In genomic region chr5:123014753-123015701, GRCm38 (mm10) we compare ENCODE assay signal across 8 mouse cellular contexts. TPM values are rescaled to one million over a fixed set of nuclear protein-coding genes. Genes with fewer than 3 reads are reported as not detected.
DNase-seq lines count a peak whose midpoint lies in the region; ATAC-seq and TF ChIP-seq lines count a peak whose summit lies in the region.

Gene Orai1 (plus strand): TSS chr5:123015074.

- under 1% methylated on average over 81 of the region's 106 CpGs for WGBS in forebrain, embryonic 13.5 days
- under 1% methylated on average over 106 of the region's 106 CpGs for WGBS in large intestine, adult 2 months
- 2% methylated on average over 72 of the region's 106 CpGs for WGBS in liver, postnatal 0 days (ENCODE audit: insufficient replicate concordance)
- under 1% methylated on average over 55 of the region's 106 CpGs for WGBS in neural tube, embryonic 14.5 days

- no peaks in the 10 kb centered on the region for H3K9me3 ChIP-seq in ES-Bruce4 (replicated peaks; ENCODE audit: control insufficient read depth, insufficient read depth, low read length, poor library complexity, severe bottlenecking)
- no peaks in the 10 kb centered on the region for H3K9me3 ChIP-seq in forebrain, embryonic 13.5 days (replicated peaks)
- no peaks in the 10 kb centered on the region for H3K9me3 ChIP-seq in liver, postnatal 0 days (ENCODE audit: low read length)
- no peaks in the 10 kb centered on the region for H3K9me3 ChIP-seq in neural tube, embryonic 14.5 days (ENCODE audit: control insufficient read depth, low read length)

- H3K27me3 ChIP-seq in ES-Bruce4 (ENCODE audit: control insufficient read depth, insufficient read depth, low read length, poor library complexity, severe bottlenecking), result no peaks in the 10 kb centered on the region
- no peaks in the 10 kb centered on the region for H3K27me3 ChIP-seq in forebrain, embryonic 13.5 days
- H3K27me3 ChIP-seq in liver, postnatal 0 days (ENCODE audit: insufficient read depth, low read length), result no peaks in the 10 kb centered on the region
- no peaks in the 10 kb centered on the region for H3K27me3 ChIP-seq in neural tube, embryonic 14.5 days (ENCODE audit: control insufficient read depth, insufficient read depth, low read length)

- peak within 1 kb of the TSS; percentile 68 for H3K27ac ChIP-seq in ES-Bruce4 (ENCODE audit: insufficient read depth, low read length)
- peak within 1 kb of the TSS; percentile 92 for H3K27ac ChIP-seq in forebrain, embryonic 13.5 days
- peak within 1 kb of the TSS; percentile 94 for H3K27ac ChIP-seq in liver, postnatal 0 days (ENCODE audit: low read depth)
- H3K27ac ChIP-seq in neural tube, embryonic 14.5 days (ENCODE audit: low read depth, low read length), result peak within 1 kb of the TSS; percentile 91

- TF ChIP-seq POLR2A in ES-Bruce4 (IDR thresholded peaks at IDR 0.05; ENCODE audit: insufficient read depth, low read length), result peak; percentile 69

- peak; percentile 99 for DNase-seq in heart, postnatal 10 days
- DNase-seq in large intestine, adult 2 months (ENCODE audit: low read depth, low spot score), result peak; percentile 77
- DNase-seq in liver, postnatal 0 days, result peak; percentile 100
- DNase-seq in testis, postnatal 10 days (ENCODE audit: low spot score), result peak; percentile 99

- 0 out of 2 replicates have a peak, but pooled peaks have one; percentile 14 for TF ChIP-seq EP300 in ES-Bruce4 (IDR thresholded peaks at IDR 0.05; ENCODE audit: insufficient read depth, low read depth, low read length)
- TF ChIP-seq EP300 in liver, postnatal 0 days (IDR thresholded peaks at IDR 0.05; ENCODE audit: low read depth), result no peak

- intact Hi-C loops in heart, postnatal 10 days (cut with DNase I), result loop anchor here (1.0 to 2.0 kb wide), 4 partner anchors 25 to 90 kb away; no protein-coding TSS in a partner anchor

- ATAC-seq in cerebellum, adult (ENCODE audit: insufficient number of reproducible peaks, low FRiP score, low TSS enrichment), result peak; percentile 86
- peak; percentile 92 for ATAC-seq in forebrain, embryonic 13.5 days
- peak; percentile 96 for ATAC-seq in liver, postnatal 0 days
- peak; percentile 94 for ATAC-seq in neural tube, embryonic 14.5 days (ENCODE audit: low read depth)

- TF ChIP-seq CTCF in ES-Bruce4 (IDR thresholded peaks at IDR 0.05; ENCODE audit: low read depth, low read length), result no peak
- no peak; the same call in 1 of the 2 replicates for TF ChIP-seq CTCF in liver, postnatal 0 days (IDR thresholded peaks at IDR 0.05; ENCODE audit: low read depth)

- no peaks in the 10 kb centered on the region for H3K4me1 ChIP-seq in ES-Bruce4 (ENCODE audit: control insufficient read depth, insufficient read depth, low read length)
- peaks cover 46% of the 10 kb centered on the region for H3K4me1 ChIP-seq in forebrain, embryonic 13.5 days
- peaks cover 48% of the 10 kb centered on the region for H3K4me1 ChIP-seq in liver, postnatal 0 days (ENCODE audit: insufficient read depth)
- H3K4me1 ChIP-seq in neural tube, embryonic 14.5 days (ENCODE audit: control insufficient read depth, insufficient read depth, low read length), result peaks cover 15% of the 10 kb centered on the region; the same call in 1 of the 2 replicates

- H3K9ac ChIP-seq in ES-Bruce4 (ENCODE audit: low read depth, poor library complexity, severe bottlenecking), result peak within 1 kb of the TSS; percentile 49
- peak within 1 kb of the TSS; percentile 85 for H3K9ac ChIP-seq in forebrain, embryonic 13.5 days
- H3K9ac ChIP-seq in liver, postnatal 0 days (replicated peaks), result peak within 1 kb of the TSS; percentile 66
- peak within 1 kb of the TSS; percentile 50 for H3K9ac ChIP-seq in neural tube, embryonic 14.5 days (replicated peaks; ENCODE audit: low read depth, low read length)

- peak within 1 kb of the TSS; percentile 80 for H3K4me3 ChIP-seq in ES-Bruce4 (ENCODE audit: low read depth, low read length)
- peak within 1 kb of the TSS; percentile 73 for H3K4me3 ChIP-seq in forebrain, embryonic 13.5 days
- peak within 1 kb of the TSS; percentile 76 for H3K4me3 ChIP-seq in liver, postnatal 0 days (ENCODE audit: low read depth, low read length)
- peak within 1 kb of the TSS; percentile 60 for H3K4me3 ChIP-seq in neural tube, embryonic 14.5 days (ENCODE audit: low read depth, low read length)

- H3K4me2 ChIP-seq in forebrain, embryonic 13.5 days, result peak within 1 kb of the TSS; percentile 86
- peak within 1 kb of the TSS; percentile 83 for H3K4me2 ChIP-seq in liver, postnatal 0 days (ENCODE audit: low read depth, low read length)
- peak within 1 kb of the TSS; percentile 49 for H3K4me2 ChIP-seq in neural tube, embryonic 14.5 days (ENCODE audit: low read depth, low read length)

- H3K36me3 ChIP-seq in ES-Bruce4 (ENCODE audit: control insufficient read depth, insufficient read depth, low read length, poor library complexity, severe bottlenecking), result peaks cover 3% of the 10 kb centered on the region; the same call in 1 of the 2 replicates
- no peaks in the 10 kb centered on the region for H3K36me3 ChIP-seq in forebrain, embryonic 13.5 days (ENCODE audit: poor library complexity, severe bottlenecking)
- H3K36me3 ChIP-seq in liver, postnatal 0 days (replicated peaks; ENCODE audit: insufficient read depth, low read length), result no peaks in the 10 kb centered on the region
- no peaks in the 10 kb centered on the region for H3K36me3 ChIP-seq in neural tube, embryonic 14.5 days (ENCODE audit: control insufficient read depth, insufficient read depth, low read length)

RNA-seq across cellular contexts. Expression of gene Orai1, which starts in this region (rescaled TPM):
- polyA plus RNA-seq in ES-Bruce4 (2011; ENCODE audit: insufficient read depth, insufficient read length, low read depth, missing spikeins), result 12.7 and 13.3 TPM in 2 replicates
- 10.6 and 10.8 TPM in 2 replicates for polyA plus RNA-seq in forebrain, embryonic 13.5 days (2015; fragmentation: Nextera tagmentation; extraction: Ambion mirVana)
- 10 to 100 TPM; 18.7 to 20.2 TPM for total RNA-seq in heart, postnatal 10 days (2021)
- polyA plus RNA-seq in large intestine, adult 2 months (2012; rRNA removed), result 86.0 and 97.3 TPM in 2 replicates
- polyA plus RNA-seq in liver, postnatal 0 days (2015; fragmentation: Nextera tagmentation; extraction: Ambion mirVana), result 12.4 and 13.1 TPM in 2 replicates
- polyA plus RNA-seq in neural tube, embryonic 14.5 days (2014; fragmentation: Nextera tagmentation; extraction: Ambion mirVana), result 13.0 and 17.3 TPM in 2 replicates

Comparison
In these comparisons a context has a peak if more than half of its experiments do, and no peak if none do; other contexts are left out.
1. Peak in every context shown above with its lines: DNase-seq, ATAC-seq, H3K4me3 ChIP-seq and H3K27ac ChIP-seq.